Mouse (Mus musculus) bone marrow, adult 2 months (tissue): Measurements from ENCODE around the gene Trim56.

Experiments
- CTCF ChIP-seq: fragments of 200-500 bp; IDR thresholded peaks from 2 replicates; pipeline ENCODE4 v1.5.1; 2011; ENCODE audit warnings: low read length, control low read depth; ENCODE audit not compliant: control insufficient read depth, insufficient read depth
- POLR2A ChIP-seq: fragments of 200-500 bp; IDR thresholded peaks from 2 replicates; pipeline ENCODE4 v1.6.1; 2011; ENCODE audit warnings: low read depth, mild to moderate bottlenecking, control low read depth, low read length, borderline replicate concordance; ENCODE audit not compliant: control insufficient read depth

DNA sequence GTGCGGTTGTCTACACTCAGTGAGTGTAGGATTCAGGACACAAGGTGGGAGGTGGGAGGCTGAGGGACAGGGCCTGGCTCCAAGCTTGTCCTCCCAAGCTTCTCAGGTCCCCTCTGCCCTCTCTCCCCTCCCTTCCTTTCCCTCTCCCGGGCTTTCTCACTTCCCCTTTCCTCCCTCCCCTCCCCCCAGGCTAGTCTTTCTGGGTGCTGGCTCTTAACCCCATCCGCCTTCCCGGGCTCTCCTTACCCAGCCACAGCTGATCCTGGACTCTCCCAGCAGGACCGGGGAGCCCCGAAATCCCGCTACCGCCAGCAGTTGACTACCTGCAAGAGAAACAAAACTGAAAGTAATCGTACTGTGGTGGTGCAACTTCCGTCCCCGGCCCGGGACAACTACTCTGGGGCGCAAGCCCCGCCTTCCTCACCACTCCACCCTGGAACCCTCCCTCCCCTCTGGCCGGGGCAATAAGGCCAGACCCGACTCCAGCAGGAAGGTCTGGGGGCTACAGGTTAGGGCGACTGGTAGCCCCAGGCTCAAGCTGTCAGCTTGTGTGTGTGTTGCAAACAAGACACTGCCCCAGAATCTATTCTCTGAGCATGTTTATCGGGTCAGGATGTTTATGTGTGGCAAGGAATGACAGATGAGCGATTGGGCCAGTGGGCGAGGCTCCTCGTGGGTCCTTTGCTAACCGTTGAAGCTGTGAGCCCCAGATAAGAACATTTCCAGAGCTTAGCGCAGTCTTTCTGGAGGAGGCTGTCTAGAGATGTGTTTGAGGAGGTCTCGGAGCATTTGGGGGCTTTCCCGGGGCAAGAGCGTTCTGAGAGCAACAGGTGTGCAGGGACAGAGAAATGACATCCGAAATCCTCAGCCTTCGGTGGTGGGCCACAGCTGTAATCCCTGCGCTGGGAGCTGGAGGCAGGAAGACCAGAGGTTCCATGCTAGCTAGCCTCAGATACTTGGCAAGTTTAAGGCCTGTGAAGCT, at the start of gene Trim56:
- peak; percentile 75; the same call in 1 of the 2 replicates for TF ChIP-seq POLR2A
- no peak for TF ChIP-seq CTCF
